Mouse (Mus musculus) small intestine, adult 2 months (tissue): ENCODE data around the gene Rbbp8nl.

Source experiments
- CTCF ChIP-seq: fragments of 200-500 bp; IDR thresholded peaks from 2 replicates; pipeline ENCODE4 v1.5.1; 2012; ENCODE audit warnings: low read depth, mild to moderate bottlenecking, control low read depth, inconsistent platforms, low read length, moderate library complexity, mixed read lengths; ENCODE audit not compliant: insufficient replicate concordance, insufficient read length; ENCODE audit errors: extremely low read depth
- POLR2A ChIP-seq: fragments of 200-500 bp; IDR thresholded peaks from 2 replicates; pipeline ENCODE4 v1.6.1; 2012; ENCODE audit warnings: low read depth, mild to moderate bottlenecking, control low read depth, inconsistent platforms, low read length, moderate library complexity

- TF ChIP-seq POLR2A (no peak), CTCF (no peak)
Observed at GRCm38 (mm10) chr2:180305490-180305889, 15.8 kb upstream of the Rbbp8nl start.
